Mouse (Mus musculus): Measurements from ENCODE around the gene Gopc.
"Not testable (repeated sequence)": the region's sequence is repeated elsewhere in the genome, so short reads cannot be mapped to it uniquely, and the experiment has no call there.

Gene Gopc

DNA sequence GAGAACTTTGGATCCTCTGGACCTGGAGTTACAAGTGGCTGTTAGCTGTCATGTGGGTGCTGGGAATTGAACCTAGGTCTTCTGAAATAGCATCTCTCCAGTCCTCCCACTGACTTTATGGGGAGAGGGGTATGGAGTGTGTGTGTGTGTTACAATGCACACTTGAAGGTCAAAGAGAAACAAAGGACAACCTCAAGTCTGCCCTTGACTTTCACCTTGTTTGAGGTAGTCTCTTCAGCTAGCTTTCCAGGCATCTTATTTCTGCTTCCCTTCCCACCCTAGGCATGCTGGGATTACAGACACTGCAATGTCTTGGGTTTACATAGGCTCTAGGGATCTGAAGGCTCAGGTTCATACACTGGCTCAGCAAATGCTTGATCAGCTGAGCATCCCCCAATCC, 79.7 kb downstream of the Gopc start:
- no peak for DNase-seq (ENCODE audit: low read depth in 1 of 2, low spot score in 2 of 2)

GRCm38 (mm10) chr10:52301766-52302165, 80.2 kb downstream of the Gopc start:
- no peak for DNase-seq (ENCODE audit: low read depth in 1 of 2, low spot score in 2 of 2)

DNA sequence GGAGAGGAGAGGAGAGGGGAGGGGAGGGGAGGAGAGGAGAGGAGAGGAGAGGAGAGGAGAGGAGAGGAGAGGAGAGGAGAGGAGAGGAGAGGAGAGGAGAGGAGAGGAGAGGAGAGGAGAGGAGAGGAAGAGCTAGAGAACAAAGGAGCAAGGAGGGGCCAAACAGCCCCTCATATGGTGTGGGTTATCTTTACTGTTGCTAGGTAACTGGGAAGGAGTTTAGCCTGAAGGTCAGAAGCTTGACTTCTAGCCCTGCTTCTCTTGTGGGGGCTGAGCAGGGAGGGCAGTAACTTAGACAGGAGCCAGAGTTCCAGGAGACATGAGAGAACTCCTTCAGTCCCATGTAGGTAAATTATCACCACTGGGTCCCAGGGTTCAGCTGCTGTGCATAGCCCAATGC, 83.4 kb downstream of the Gopc start:
- DNase-seq (ENCODE audit: low read depth in 1 of 2, low spot score in 2 of 2): not testable (repeated sequence)

GRCm38 (mm10) chr10:52295934-52296333, 86.0 kb downstream of the Gopc start:
- DNase-seq (ENCODE audit: low read depth in 1 of 2, low spot score in 2 of 2): no peak

DNA sequence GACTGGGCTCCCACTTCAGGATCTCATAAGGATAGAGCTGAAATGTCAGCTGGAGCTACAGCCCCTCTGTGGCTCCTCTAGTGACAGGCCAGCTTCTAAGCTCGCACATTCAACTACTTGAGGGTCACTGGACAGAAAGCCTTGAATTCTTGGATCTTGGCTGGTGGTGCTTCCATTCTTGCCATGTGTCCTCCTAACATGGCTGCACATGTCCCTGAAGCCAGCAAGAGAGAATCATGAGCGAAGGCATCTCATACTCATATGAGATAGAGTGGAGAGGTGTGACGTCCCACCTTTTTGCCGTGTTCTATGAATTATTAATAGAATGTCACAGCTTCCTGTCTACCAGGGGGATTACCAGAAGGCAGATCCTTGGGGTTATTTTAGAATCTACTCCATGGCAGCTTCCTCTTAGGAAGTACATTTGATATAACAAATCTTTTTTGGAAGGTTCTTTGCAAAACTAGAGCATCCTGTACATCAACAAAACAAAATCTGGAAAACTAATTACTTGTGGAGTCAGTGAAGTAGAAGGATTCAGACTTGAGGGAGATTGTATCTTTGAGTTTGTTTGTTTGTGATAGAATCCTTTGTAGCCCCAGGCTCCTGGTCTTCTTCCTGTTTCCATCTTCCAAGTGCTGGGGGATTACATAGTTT, 87.9 kb downstream of the Gopc start:
- DNase-seq (ENCODE audit: low read depth in 1 of 2, low spot score in 2 of 2): no peak

DNA sequence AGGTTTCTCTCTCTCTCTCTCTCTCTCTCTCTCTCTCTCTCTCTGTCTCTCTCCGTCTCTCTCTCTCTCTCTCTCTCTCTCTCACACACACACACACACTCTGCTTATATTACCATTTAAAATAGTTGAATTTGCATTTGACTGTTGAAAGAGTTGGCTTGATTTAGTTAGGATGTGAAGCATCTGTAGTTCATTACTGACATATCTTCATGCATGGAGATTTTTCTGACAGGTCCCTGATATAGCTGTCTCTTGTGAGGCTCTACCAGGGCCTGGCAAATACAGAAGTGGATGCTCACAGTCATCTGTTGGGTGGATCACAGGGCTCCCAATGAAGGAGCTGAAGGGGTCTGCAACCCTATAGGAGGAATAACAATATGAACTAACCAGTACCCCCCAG, 89.5 kb downstream of the Gopc start:
- DNase-seq (ENCODE audit: low read depth in 1 of 2, low spot score in 2 of 2): not testable (repeated sequence)

DNA sequence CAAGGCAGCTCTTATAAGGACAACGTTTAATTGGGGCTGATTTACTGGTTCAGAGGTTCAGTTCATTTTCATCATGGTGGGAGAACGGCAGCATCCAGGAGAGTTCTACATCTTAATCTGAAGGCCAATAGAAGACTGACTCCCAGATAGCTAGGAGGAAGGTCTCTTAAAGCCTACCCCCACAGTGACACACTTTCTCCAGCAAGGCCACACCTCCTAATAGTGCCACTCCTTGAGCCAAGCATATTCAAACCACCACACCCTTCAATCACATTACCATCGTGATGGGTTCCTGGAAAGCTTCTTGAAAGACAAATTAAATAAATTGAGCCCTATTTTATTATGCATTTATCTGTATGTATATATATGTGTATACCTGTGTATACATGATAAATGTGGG, 92.7 kb downstream of the Gopc start:
- DNase-seq (ENCODE audit: low read depth in 1 of 2, low spot score in 2 of 2): no peak

DNA sequence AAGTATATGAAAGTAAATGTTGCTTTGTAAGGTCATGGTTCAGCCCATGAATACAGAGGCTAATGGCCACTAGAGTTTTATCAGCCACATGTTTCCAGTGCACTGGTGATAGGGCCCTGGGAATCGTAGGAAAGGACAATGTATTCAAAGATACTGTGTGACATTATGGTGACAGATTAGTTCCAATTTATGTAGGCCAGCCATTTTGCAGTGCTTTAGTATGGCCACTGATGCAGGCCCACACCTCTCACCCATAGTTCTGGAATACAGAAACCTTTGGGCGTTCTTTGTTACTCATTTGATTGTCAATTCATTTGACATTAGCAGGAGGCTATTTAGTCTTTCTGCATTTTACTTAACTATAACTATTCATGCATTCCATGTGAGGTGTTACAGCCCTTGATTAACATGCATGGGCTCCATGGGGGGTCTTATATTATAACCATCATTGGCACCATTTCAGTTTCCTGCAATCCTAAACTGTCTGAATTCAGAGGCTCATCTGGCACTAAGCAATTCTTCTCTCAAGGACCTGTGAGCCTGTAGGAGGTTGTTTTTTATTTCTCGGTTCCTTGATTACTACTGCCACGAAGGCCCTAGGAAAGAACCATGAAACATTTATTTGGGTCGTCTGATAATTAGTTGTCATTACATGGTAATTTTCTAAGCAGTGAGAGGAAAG, 93.9 kb downstream of the Gopc start:
- no peak for DNase-seq (ENCODE audit: low read depth in 1 of 2, low spot score in 2 of 2)

Measured in monocyte, adult 2 months (primary cell).